Comparison of ENCODE assay signal across 13 mouse cellular contexts in genomic region chr1:192778869-192779514, GRCm38 (mm10). TPM values are rescaled to one million over a fixed set of nuclear protein-coding genes. Genes with fewer than 3 reads are reported as not detected.
DNase-seq lines count a peak whose midpoint lies in the region; ATAC-seq and TF ChIP-seq lines count a peak whose summit lies in the region.
"Had no signal": no experiment of that assay in that cellular context is flagged by ENCODE, and none has a peak within 500 bp of the region (broad histone marks: within the 10 kb centered on the region; RNA-seq: fewer than 3 reads in every experiment).

No protein-coding gene starts in this region.

- no peak for DNase-seq in gastrocnemius, adult 2 months
- no peak for DNase-seq in gastrocnemius, postnatal 36 days
- DNase-seq in 3T3-L1 (ENCODE audit: low read depth, low spot score): peak; percentile 79
- DNase-seq in cerebellum, postnatal 4 days (ENCODE audit: low spot score in 2 of 2): no peak
- DNase-seq in cerebellum, adult 9-11 months: no peak
- DNase-seq: adrenal gland, postnatal 25 days had no signal

- no peaks in the 10 kb centered on the region for H3K36me3 ChIP-seq in embryonic facial prominence, embryonic 13.5 days
- no peaks in the 10 kb centered on the region for H3K36me3 ChIP-seq in limb, embryonic 12.5 days
- H3K36me3 ChIP-seq: hindbrain, embryonic 10.5 days; neural tube, embryonic 15.5 days had no signal

- TF ChIP-seq CTCF in gastrocnemius, adult 2 months (IDR thresholded peaks at IDR 0.05): no peak

- peaks cover 23% of the 10 kb centered on the region for H3K4me1 ChIP-seq in embryonic facial prominence, embryonic 13.5 days
- H3K4me1 ChIP-seq in limb, embryonic 12.5 days (replicated peaks): peaks cover 10% of the 10 kb centered on the region
- H3K4me1 ChIP-seq: neural tube, embryonic 15.5 days had no signal

- 16% methylated on average over 6 of the region's 6 CpGs for WGBS in embryonic facial prominence, embryonic 13.5 days
- WGBS in limb, embryonic 12.5 days: 50% methylated on average over 6 of the region's 6 CpGs

- H3K4me2 ChIP-seq in embryonic facial prominence, embryonic 13.5 days: no peak overlapping the region; the same call in 1 of the 2 replicates
- no peak overlapping the region for H3K4me2 ChIP-seq in limb, embryonic 12.5 days
- H3K4me2 ChIP-seq: neural tube, embryonic 15.5 days had no signal

- H3K9ac ChIP-seq in embryonic facial prominence, embryonic 13.5 days: no peak overlapping the region
- no peak overlapping the region for H3K9ac ChIP-seq in limb, embryonic 12.5 days (replicated peaks)
- H3K9ac ChIP-seq: neural tube, embryonic 15.5 days had no signal

- H3K27ac ChIP-seq in gastrocnemius, adult 2 months: peak overlapping the region; percentile 40; the same call in 1 of the 2 replicates
- peak overlapping the region; percentile 85 for H3K27ac ChIP-seq in embryonic facial prominence, embryonic 13.5 days
- peak overlapping the region; percentile 36 for H3K27ac ChIP-seq in limb, embryonic 12.5 days
- H3K27ac ChIP-seq: left cerebral cortex, adult 2 months; neural tube, embryonic 15.5 days had no signal

- H3K27me3 ChIP-seq in embryonic facial prominence, embryonic 13.5 days: no peaks in the 10 kb centered on the region
- H3K27me3 ChIP-seq in limb, embryonic 12.5 days: no peaks in the 10 kb centered on the region
- H3K27me3 ChIP-seq: neural tube, embryonic 15.5 days had no signal

- no peak overlapping the region for H3K4me3 ChIP-seq in gastrocnemius, adult 2 months
- no peak overlapping the region for H3K4me3 ChIP-seq in embryonic facial prominence, embryonic 13.5 days
- H3K4me3 ChIP-seq in limb, embryonic 12.5 days (replicated peaks): no peak overlapping the region
- H3K4me3 ChIP-seq: erythroblast, embryonic 14.5 days; hindbrain, embryonic 10.5 days; left cerebral cortex, adult 2 months; neural tube, embryonic 15.5 days had no signal

- intact Hi-C loops in gastrocnemius, adult 2 months (cut with DNase I): no loop called here
- intact Hi-C loops in gastrocnemius, postnatal 36 days (cut with DNase I): no loop called here

- 0 out of 2 replicates have a peak, but pooled peaks have one; percentile 40 for ATAC-seq in embryonic facial prominence, embryonic 13.5 days (ENCODE audit: insufficient number of reproducible peaks, insufficient read depth, low FRiP score, low TSS enrichment, low read depth)
- ATAC-seq in limb, embryonic 12.5 days (ENCODE audit: insufficient number of reproducible peaks, insufficient read depth, low FRiP score, low TSS enrichment, low read depth): no peak
- ATAC-seq in inflammation-experienced regulatory T-cells, adult 6 months: no peak

- H3K9me3 ChIP-seq in embryonic facial prominence, embryonic 13.5 days: no peaks in the 10 kb centered on the region
- no peaks in the 10 kb centered on the region for H3K9me3 ChIP-seq in limb, embryonic 12.5 days
- H3K9me3 ChIP-seq: hindbrain, embryonic 10.5 days; neural tube, embryonic 15.5 days had no signal

RNA-seq across cellular contexts. Expression of gene Hhat, which starts 8.0 kb away (rescaled TPM):
- total RNA-seq in gastrocnemius, adult 2 months (2021): under 1 TPM; 0.59 to 0.69 TPM
- under 1 TPM; 0.48 to 0.54 TPM for total RNA-seq in gastrocnemius, postnatal 36 days (2021)
- 9.0 and 9.8 TPM in 2 replicates for polyA plus RNA-seq in embryonic facial prominence, embryonic 13.5 days (2015; fragmentation: Nextera tagmentation; extraction: Ambion mirVana)
- polyA plus RNA-seq in limb, embryonic 12.5 days (2016; fragmentation: Nextera tagmentation; extraction: Ambion mirVana): 10.8 and 12.0 TPM in 2 replicates
- polyA plus RNA-seq in inflammation-experienced regulatory T-cells, adult 6 months (2017; shearing (Covaris generic)): 1 to 10 TPM in 2 of 3 experiments, under 1 TPM in 1; 0.84 to 2.9 (median 2.8) TPM
- polyA plus RNA-seq: erythroblast, embryonic 14.5 days had no signal
